Mouse (Mus musculus) olfactory bulb, adult 2 months (tissue): ENCODE data around the gene Npr3. TPM values are rescaled to one million over a fixed set of nuclear protein-coding genes. Genes with fewer than 3 reads are reported as not detected.

ENCODE experiments used
- H3K27ac ChIP-seq: fragments of 200-500 bp; 2 replicates; pipeline ENCODE4 v1.5.1; 2012; ENCODE audit warnings: low read depth, low read length; ENCODE audit not compliant: insufficient read depth
- H3K4me1 ChIP-seq: fragments of 200-500 bp; 2 replicates; pipeline ENCODE4 v1.6.1; 2012; ENCODE audit warnings: low read length; ENCODE audit not compliant: control insufficient read depth, insufficient read depth
- H3K4me3 ChIP-seq: fragments of 200-500 bp; 2 replicates; pipeline ENCODE4 v1.5.1; 2012; ENCODE audit warnings: mild to moderate bottlenecking, low read depth, low read length, moderate library complexity; ENCODE audit not compliant: insufficient read depth
- CTCF ChIP-seq: fragments of 200-500 bp; IDR thresholded peaks from 2 replicates; pipeline ENCODE4 v1.5.1; 2012; ENCODE audit warnings: low read depth, mild to moderate bottlenecking, low read length, moderate library complexity; ENCODE audit not compliant: insufficient read depth
- POLR2A ChIP-seq: fragments of 200-500 bp; IDR thresholded peaks from 2 replicates; pipeline ENCODE4 v1.6.1; 2012; ENCODE audit warnings: mild to moderate bottlenecking, low read depth, low read length, moderate library complexity; ENCODE audit not compliant: insufficient read depth
- WGBS: fragments of 180-500 bp; shearing (Covaris S2); methylation state at CpG from one replicate; pipeline ENCODE4 v1.1.7; 2018; 5-methylcytosine and 5-hydroxymethylcytosine counted together
- polyA plus RNA-seq: library from polyadenylated mRNA; stranded (reverse); fragments of >200 nt; gene quantifications from 2 replicates; pipeline ENCODE4 v1.2.4, GENCODE M21; 2012; ENCODE audit warnings: low replicate concordance; ENCODE audit not compliant: missing spikeins, insufficient read depth, insufficient read length

Npr3 gene
- polyA plus RNA-seq, 1 experiment = not detected

DNA sequence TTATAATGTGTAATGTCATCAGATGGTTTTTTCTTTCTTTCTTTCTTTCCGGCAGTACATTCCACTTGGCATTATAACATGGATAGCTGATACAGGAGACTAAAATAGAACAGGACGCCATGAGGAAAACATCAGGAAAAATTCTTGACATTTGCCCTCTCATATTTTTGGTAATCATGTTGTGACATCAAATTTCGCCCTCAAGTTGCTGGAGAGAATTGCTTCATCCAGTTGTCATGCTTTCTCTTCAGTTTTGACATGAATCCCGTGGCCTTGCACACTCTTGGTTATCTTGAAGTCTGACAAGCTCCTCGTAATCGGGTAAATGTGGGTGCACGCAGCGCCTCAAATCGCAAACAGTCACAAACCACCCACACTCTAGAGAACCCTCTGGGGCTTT, 7.0 kb upstream of the Npr3 start:
- no peak overlapping the region for H3K27ac ChIP-seq
- no peak overlapping the region for H3K4me3 ChIP-seq
- H3K4me1 ChIP-seq = no peaks in the 10 kb centered on the region
- WGBS = 84% methylated on average over 9 of the region's 9 CpGs
- no peak for TF ChIP-seq POLR2A
- no peak for TF ChIP-seq CTCF

DNA sequence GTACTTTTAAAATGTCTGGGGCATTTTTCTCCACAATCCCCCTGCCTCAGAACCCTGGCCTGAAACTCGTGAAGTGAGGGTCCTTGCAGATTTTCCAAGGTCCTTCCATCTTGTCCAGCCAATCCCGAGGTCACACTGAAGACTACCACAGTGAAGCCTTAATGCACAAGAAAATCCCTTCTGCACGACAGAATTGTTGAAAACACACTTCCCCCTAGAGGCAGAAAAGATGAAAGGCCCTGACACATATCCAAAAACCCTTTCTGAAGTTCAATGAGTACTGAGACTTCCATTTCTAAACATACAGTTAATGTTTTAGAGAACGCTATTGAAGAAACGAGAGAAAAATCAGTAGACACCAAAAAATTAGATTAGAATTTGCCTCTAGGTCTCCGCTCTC, 2.8 kb upstream of the Npr3 start:
- TF ChIP-seq CTCF (no peak), POLR2A (no peak)
- H3K4me3 ChIP-seq = no peak overlapping the region
- no peak overlapping the region for H3K27ac ChIP-seq
- H3K4me1 ChIP-seq = peaks cover 20% of the 10 kb centered on the region
- 42% methylated on average over 6 of the region's 6 CpGs for WGBS

DNA sequence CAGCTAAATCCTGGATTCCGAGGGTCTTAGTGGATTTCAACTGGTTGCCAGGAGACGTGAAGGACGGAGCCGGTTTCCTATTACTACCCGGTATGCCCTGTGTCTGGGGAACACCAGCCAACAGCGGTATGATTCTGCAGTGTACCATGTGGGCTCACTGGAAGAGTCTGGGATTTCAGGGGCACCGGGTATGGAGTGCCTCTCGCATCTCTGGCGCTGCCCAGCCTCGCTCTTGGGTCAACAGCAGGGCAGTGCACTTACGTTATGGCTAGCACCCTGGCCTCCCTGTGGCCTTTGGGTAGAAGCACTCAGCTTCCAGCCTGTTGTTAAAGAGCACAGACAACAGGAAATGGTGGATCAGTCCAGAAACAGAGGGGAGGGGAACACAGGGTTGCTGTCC, 1.1 kb upstream of the Npr3 start:
- Histone ChIP-seq H3K4me1 (peaks cover 36% of the 10 kb centered on the region), H3K27ac (no peak overlapping the region), H3K4me3 (no peak overlapping the region)
- TF ChIP-seq CTCF = no peak
- 31% methylated on average over 11 of the region's 11 CpGs for WGBS

DNA sequence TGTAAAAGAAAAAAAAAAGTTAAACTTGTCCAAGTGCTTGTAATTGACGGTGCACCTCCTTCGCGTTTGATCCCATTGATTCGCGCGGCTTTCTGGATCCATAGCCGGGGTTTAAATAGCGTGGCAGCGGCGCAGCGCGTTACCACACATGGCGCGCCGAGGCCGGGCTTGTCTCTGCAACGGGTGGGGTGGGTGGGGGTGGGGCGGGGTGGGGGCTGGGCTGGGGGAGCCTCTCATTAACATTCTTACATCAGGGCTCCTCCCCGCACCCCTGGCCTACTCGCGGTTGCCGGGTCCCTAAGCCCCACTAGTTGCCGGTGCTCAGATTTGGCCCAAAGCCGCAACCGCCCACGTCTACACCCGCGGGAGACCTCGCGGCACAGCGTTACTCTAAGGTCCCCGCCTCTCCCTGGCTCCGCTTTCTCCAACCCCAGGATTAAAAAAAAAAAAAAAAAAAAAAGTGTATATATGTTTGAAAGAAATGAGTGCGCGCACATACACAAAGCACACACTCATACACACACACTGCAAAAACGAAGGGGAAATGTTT, 991 bp downstream of the Npr3 start:
- peak overlapping the region; percentile 49 for H3K4me3 ChIP-seq
- peaks cover 38% of the 10 kb centered on the region for H3K4me1 ChIP-seq
- no peak overlapping the region for H3K27ac ChIP-seq
- TF ChIP-seq POLR2A = no peak
- no peak for TF ChIP-seq CTCF
- WGBS = under 1% methylated on average over 36 of the region's 36 CpGs

DNA sequence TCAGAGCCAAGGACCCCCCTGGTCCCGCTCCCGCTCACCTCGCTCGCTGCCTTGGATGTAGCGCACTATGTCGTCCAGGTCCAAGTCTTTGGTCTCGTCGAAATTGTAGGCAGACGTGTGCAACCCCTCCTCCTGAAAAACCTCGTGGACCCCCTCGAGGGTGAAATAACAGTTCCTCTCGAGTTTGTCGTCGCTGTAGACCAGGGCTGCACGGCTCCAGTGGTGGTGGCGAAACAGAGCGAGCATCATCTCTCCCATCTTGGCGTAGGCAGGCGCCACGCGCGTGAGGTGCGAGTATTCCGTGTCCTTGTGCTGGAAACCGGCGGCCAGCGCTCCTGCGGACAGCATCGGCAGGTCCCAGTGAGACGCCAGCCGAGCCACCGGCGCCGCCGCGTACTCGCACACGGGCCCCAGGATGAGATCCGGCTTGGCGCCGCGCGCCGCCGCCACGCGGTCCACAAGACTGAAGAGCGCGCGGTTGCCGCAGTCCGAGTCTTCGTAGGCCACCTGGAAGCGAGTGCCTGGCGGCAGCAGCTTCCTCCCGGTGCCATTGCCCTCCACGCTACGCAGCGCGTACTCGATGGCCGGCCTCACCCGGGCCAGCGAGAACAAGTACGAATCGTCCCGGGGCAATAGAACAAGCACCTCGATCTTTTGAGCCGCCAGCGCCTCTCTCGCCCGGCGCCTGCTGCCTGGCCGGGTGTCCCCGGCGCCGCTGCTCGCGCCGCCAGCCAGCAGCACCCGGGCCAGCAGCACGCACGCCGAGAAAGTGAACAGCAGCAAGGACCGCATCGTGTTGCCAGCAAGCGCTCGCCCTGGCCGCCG, 2.0 kb downstream of the Npr3 start:
- H3K4me1 ChIP-seq = peaks cover 38% of the 10 kb centered on the region
- under 1% methylated on average over 90 of the region's 90 CpGs for WGBS
- no peak overlapping the region for H3K27ac ChIP-seq
- TF ChIP-seq POLR2A (no peak), CTCF (no peak)
- peak overlapping the region; percentile 44 for H3K4me3 ChIP-seq

GRCm38 (mm10) chr15:11904043-11904847, 2.8 kb downstream of the Npr3 start:
- TF ChIP-seq CTCF (no peak), POLR2A (no peak)
- Histone ChIP-seq H3K4me3 (peak overlapping the region; percentile 44), H3K27ac (no peak overlapping the region), H3K4me1 (peaks cover 38% of the 10 kb centered on the region)
- WGBS = under 1% methylated on average over 48 of the region's 48 CpGs

DNA sequence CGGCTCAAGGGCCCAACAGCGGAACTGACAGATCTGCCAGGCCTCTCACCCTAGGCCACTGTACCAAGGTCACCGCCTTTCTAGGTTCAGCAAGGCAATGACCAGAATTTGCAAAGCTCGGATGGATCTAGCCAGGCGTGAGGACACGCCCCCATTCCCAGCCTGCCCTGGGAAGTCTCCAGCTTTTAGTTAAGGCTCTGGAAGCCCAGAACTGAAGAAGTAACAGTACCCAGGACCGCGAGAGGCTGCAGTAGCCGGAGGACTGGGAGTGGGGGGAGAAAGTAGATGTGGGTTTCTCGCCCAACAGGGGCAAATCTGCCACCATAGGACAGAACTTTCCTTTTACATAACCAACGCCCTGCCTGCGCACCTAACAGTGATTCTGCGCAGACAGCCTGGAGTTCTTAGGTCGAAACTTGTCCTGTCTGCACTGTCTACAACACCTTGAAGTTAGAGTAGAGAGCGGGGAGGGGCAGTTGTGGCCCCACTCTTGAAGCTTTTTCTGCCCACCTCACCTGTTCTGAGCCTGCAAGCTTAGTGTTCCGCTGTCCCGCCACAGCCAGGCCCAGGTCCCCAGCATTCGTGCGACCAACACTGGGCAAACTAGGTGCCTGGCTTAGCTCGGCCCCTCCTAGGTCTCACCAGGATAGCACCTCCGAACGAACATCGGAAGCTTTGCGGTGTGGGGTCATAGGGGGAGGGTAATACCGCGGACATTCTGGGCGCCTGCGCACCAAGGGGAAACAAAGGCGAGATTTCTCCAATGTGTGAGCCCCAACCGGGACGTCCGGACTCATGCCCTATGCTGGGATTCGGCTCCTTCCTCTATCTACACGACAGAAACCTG, 3.7 kb downstream of the Npr3 start:
- WGBS = 24% methylated on average over 34 of the region's 34 CpGs
- Histone ChIP-seq H3K4me1 (peaks cover 38% of the 10 kb centered on the region), H3K27ac (no peak overlapping the region), H3K4me3 (peak overlapping the region; percentile 44; the same call in 1 of the 2 replicates)
- no peak for TF ChIP-seq POLR2A
- TF ChIP-seq CTCF = no peak

GRCm38 (mm10) chr15:11897617-11898016, 9.5 kb downstream of the Npr3 start:
- H3K4me1 ChIP-seq = no peaks in the 10 kb centered on the region
- no peak overlapping the region for H3K27ac ChIP-seq
- TF ChIP-seq CTCF = no peak
- TF ChIP-seq POLR2A = no peak
- no peak overlapping the region for H3K4me3 ChIP-seq
- 89% methylated on average over 8 of the region's 8 CpGs for whole genome bisulfite sequencing

DNA sequence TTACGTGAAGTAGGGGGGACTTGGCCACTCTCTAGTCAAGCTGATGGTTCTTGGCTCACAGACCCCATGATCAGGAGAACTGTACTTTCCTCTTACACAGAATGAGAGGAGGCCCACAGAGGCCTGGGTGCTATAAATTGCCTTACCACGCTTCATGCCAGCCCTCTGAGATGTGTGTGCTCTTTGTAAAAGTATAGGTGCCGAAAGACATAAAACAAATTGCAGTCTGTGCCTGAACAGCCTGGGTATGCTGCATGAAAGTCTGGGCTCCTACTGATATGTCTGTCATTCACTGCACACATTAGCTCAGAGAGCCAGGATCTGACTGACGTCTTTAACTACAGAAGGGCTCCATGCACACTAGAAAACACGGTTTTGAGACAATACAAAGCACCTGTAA, 9.9 kb downstream of the Npr3 start:
- TF ChIP-seq CTCF (no peak), POLR2A (no peak)
- no peak overlapping the region for H3K4me3 ChIP-seq
- no peaks in the 10 kb centered on the region for H3K4me1 ChIP-seq
- H3K27ac ChIP-seq = no peak overlapping the region
- 88% methylated on average over 5 of the region's 5 CpGs for WGBS
